Mouse (Mus musculus): ENCODE results near the gene Ndufv3. TPM values are rescaled to one million over a fixed set of nuclear protein-coding genes. Genes with fewer than 3 reads are reported as not detected.

Ndufv3 gene
- total RNA-seq, 2 experiments from 2014 or later: 222 to 229 TPM

DNA sequence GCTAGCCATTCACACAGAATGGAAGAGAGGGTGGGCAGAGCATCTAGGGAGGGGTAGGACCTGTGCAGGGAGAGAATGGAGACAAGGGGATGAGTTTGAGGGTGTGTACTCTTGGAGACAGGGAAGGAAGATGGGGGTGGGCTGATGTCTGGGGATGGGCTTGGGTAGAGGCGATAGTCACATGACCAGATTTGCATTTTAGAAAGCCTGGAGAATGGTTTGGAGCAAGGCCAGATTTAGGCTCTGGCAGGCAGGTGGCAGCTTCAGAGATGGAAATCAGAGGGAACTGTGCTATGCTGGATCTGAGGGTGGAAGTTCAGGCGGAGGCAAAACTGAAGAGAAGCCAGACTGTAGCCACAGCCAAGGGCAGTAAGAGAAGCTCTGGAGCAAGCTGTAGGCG, 60.4 kb downstream of the Ndufv3 start:
- intact Hi-C loops (cut with DNase I): no loop called here
- DNase-seq (ENCODE audit: extremely low spot score in 1 of 2, low spot score in 2 of 2): no peak
- H3K27ac ChIP-seq: no peak overlapping the region
- H3K4me3 ChIP-seq: no peak overlapping the region
- TF ChIP-seq CTCF (IDR thresholded peaks at IDR 0.05): no peak

Small RNAs within 50 kb of the gene (microRNA-seq; reads per million reads assigned to microRNA genes)
- 0 to 0.72 reads per million in 2 experiments for gene Gm24970

Other genes with a start within 250 kb of the Ndufv3 start
- gene Rsph1, start 242.7 kb upstream of the Ndufv3 start, total RNA-seq (2021): 10 to 100 TPM; 14.5 to 19.8 TPM
- gene Slc37a1, start 233.3 kb upstream of the Ndufv3 start, total RNA-seq (2021): 10 to 100 TPM in 1 of 2 experiments, 1 to 10 TPM in 1; 9.4 to 12.0 TPM
- 10 to 100 TPM; 23.7 to 25.0 TPM for gene Pde9a, start 133.9 kb upstream of the Ndufv3 start, total RNA-seq (2021)
- gene Wdr4, start 135 bp upstream of the Ndufv3 start, total RNA-seq (2021): 10 to 100 TPM; 26.4 to 27.7 TPM
- 10 to 100 TPM; 14.3 to 16.2 TPM for gene Pknox1, start 44.6 kb downstream of the Ndufv3 start, total RNA-seq (2021)
- gene Cbs, start 117.1 kb downstream of the Ndufv3 start, total RNA-seq (2021): 10 to 100 TPM; 46.7 to 51.6 TPM
- 100 to 1,000 TPM; 117 to 119 TPM for gene U2af1, start 138.8 kb downstream of the Ndufv3 start, total RNA-seq (2021)
- gene Cryaa, start 157.7 kb downstream of the Ndufv3 start, total RNA-seq (2021): not detected

All from left cerebral cortex, adult 2 months (tissue).